Mouse (Mus musculus): ENCODE measurements around the gene Inhbc.

DNA sequence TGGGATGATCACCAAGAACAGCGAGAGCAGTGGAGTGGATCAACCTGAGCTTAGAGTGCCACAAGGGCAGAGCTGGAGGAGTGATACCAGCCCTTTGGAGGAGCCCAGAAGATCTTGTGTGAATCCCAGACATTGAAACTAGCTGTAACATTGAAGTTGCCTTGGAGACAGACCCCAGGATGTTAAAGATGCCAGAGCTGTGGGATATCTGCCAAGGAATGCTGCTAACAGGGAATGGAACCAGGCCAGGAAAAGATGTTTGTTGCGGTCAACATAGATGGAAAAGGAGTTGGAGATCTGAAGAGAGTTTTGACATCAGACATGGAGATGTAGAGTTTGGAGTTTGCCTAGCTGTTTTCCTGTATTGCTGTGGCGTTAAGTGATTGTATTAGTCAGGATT lies 24.1 kb downstream of the Inhbc start:
- TF ChIP-seq ZNF384 (IDR thresholded peaks at IDR 0.05; ENCODE audit: low read depth, low read length): no peak
- TF ChIP-seq CTCF (IDR thresholded peaks at IDR 0.05 in 2 of 3, conservative IDR thresholded peaks at IDR 0.05 in 1 of 3; ENCODE audit: control insufficient read depth in 1 of 3, insufficient read depth in 1 of 3, low read depth in 2 of 3, low read length in 3 of 3, poor library complexity in 1 of 3, severe bottlenecking in 1 of 3): no peak
- TF ChIP-seq POLR2A (IDR thresholded peaks at IDR 0.05; ENCODE audit: control insufficient read depth in 1 of 2, insufficient read depth in 1 of 2, low read depth in 1 of 2, low read length in 2 of 2, poor library complexity in 1 of 2): no peak
- TF ChIP-seq POLR2AphosphoS2 (IDR thresholded peaks at IDR 0.05; ENCODE audit: low read length): no peak
- TF ChIP-seq MAX (IDR thresholded peaks at IDR 0.05; ENCODE audit: low read length): no peak
- no peak for TF ChIP-seq TAL1 (IDR thresholded peaks at IDR 0.05; ENCODE audit: low read length)
